Mouse (Mus musculus): ENCODE results near the gene Vmn2r3. TPM values are rescaled to one million over a fixed set of nuclear protein-coding genes. Genes with fewer than 3 reads are reported as not detected.

Vmn2r3 gene
- polyA plus RNA-seq (2012; rRNA removed): not detected in 2 replicates

GRCm38 (mm10) chr3:64289609-64290008 lies at the start of gene Vmn2r3:
Vmn2r3 (minus strand) TSS chr3:64289709.

Other genes starting within 250 kb of the Vmn2r3 start
- not detected in 2 replicates for gene Vmn2r1, start 208.2 kb downstream of the Vmn2r3 start, polyA plus RNA-seq (2012; rRNA removed)
- not detected in 2 replicates for gene Vmn2r2, start 147.8 kb downstream of the Vmn2r3 start, polyA plus RNA-seq (2012; rRNA removed)
- gene Vmn2r4, start 125.7 kb upstream of the Vmn2r3 start, polyA plus RNA-seq (2012; rRNA removed): not detected in 2 replicates
- gene Vmn2r5, start 220.1 kb upstream of the Vmn2r3 start, polyA plus RNA-seq (2012; rRNA removed): not detected in 2 replicates

All from stomach, adult 2 months (tissue).